Mouse (Mus musculus): ENCODE results near the gene Strada.

DNA sequence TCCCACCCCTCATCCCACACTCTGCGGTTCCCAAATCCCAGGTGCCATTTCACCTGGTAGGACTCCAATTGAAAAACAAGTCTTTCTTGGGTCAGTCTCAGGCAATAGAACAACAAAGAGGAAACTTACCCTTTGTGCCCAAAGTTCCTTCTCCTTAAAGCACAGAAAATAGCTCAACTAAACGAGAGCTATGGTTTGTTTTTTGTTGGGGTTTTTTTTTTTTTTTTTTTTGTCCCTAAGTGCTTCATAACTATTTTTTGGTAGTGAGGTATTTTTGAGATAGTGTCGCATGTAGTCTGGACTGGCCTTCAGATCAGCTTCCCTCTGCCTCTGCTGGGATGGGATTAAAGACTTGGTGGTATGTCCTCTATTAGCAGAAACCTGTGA, 7.8 kb downstream of the Strada start:
- no peak for TF ChIP-seq POLR2A (IDR thresholded peaks at IDR 0.05; ENCODE audit: low read depth, low read length)
- no peak for TF ChIP-seq CTCF (IDR thresholded peaks at IDR 0.05; ENCODE audit: borderline replicate concordance, insufficient read depth, low read length)
